Mouse (Mus musculus): ENCODE results near the gene Plagl1. TPM values are rescaled to one million over a fixed set of nuclear protein-coding genes. Genes with fewer than 3 reads are reported as not detected.

The Plagl1 gene
- polyA plus RNA-seq (2015; fragmentation: Illumina TruSeq; extraction: RNeasy Lipid Tissue Mini Kit (QIAGEN cat#74804); ENCODE audit: insufficient read depth, low replicate concordance), result 1.8 TPM

DNA sequence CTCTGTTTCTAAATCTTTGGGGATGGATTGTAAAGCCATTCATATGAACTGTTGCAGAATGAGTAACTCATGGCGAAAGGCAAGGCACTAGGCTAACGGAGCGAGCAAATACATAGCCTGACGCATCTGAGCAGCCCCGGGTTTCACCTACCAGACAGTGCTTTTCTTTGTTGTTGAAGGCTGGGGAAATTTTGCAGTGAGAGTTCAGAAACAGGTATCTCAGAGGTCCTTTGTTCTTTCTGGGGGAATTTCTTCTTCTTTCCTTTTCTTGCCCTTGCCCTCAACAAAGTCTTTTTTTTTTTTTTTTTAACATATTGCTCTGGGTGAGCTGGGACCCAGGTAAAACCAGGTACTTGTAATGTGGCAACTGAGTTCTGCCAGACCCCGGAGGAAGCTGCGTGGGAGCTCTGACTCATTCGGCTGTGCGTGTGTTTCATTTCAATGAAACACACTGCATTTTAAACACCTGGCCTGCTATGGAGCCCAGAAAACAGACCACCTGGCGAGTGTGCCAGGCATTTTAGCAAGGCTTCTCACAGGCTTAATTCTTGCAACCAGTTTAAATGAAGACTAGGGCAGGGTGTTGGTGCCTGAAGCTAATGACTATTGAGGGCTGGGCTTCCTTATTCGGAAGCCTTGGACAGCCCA is at the start of gene Plagl1:
TSS of gene Plagl1 (plus strand) at position 484 of the 648 bp plus-strand sequence.

DNA sequence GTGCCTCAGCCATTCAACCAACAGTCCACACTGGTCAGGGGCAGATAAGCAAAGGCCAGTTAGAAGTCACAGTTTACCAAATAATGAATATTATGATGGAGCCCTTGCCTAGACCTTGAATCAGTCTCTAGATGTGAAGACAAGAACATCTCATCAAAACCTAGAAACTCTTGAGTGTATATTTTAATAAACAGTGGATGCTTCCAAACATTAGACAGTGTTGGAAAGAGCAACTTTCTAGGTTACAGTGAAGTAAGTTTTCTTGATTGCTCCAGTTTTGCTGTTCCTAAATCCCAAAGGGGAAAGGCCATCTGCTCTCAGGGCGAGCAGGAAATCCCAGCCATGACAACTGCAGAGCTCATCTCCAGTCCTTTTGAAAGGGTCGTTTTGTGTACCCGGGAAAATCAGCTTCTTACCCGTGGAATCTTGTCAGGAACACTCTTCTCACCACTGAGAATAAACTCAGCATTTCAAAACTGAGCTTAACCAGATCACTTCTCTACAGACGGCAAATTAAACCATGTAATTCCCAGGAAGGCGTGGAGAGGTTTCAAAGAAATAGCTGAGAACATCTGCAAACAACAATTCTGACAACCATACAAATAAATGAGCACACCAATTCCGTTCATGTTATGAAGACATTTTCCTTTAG is 117.8 kb downstream of the Plagl1 start, which contains the start of gene Zc2hc1b:
TSS of gene Zc2hc1b (minus strand) at position 51 of the 652 bp plus-strand sequence.

Other genes with a start within 250 kb of the Plagl1 start
- 56.6 TPM for gene Utrn, start 191.1 kb upstream of the Plagl1 start, polyA plus RNA-seq (2015; fragmentation: Illumina TruSeq; extraction: RNeasy Lipid Tissue Mini Kit (QIAGEN cat#74804); ENCODE audit: insufficient read depth, low replicate concordance)
- 15.6 TPM for gene Stx11, start 96.2 kb upstream of the Plagl1 start, polyA plus RNA-seq (2015; fragmentation: Illumina TruSeq; extraction: RNeasy Lipid Tissue Mini Kit (QIAGEN cat#74804); ENCODE audit: insufficient read depth, low replicate concordance)
- gene Sf3b5, start 55.2 kb upstream of the Plagl1 start, polyA plus RNA-seq (2015; fragmentation: Illumina TruSeq; extraction: RNeasy Lipid Tissue Mini Kit (QIAGEN cat#74804); ENCODE audit: insufficient read depth, low replicate concordance), result 0.98 TPM
- gene Zc2hc1b, start 117.5 kb downstream of the Plagl1 start, polyA plus RNA-seq (2015; fragmentation: Illumina TruSeq; extraction: RNeasy Lipid Tissue Mini Kit (QIAGEN cat#74804); ENCODE audit: insufficient read depth, low replicate concordance), result not detected
- 45.1 TPM for gene Ltv1, start 132.7 kb downstream of the Plagl1 start, polyA plus RNA-seq (2015; fragmentation: Illumina TruSeq; extraction: RNeasy Lipid Tissue Mini Kit (QIAGEN cat#74804); ENCODE audit: insufficient read depth, low replicate concordance)

All from spleen, adult 10 weeks (tissue).